In genomic region chr4:153260941-153261557, GRCm38 (mm10) we compare ENCODE assay signal across 22 mouse cellular contexts.
DNase-seq lines count a peak whose midpoint lies in the region; ATAC-seq and TF ChIP-seq lines count a peak whose summit lies in the region.
"Had no signal": no experiment of that assay in that cellular context is flagged by ENCODE, and none has a peak within 500 bp of the region (broad histone marks: within the 10 kb centered on the region; RNA-seq: fewer than 3 reads in every experiment).

No protein-coding gene starts in this region.

- H3K36me3 ChIP-seq in hindbrain, embryonic 13.5 days, result no peaks in the 10 kb centered on the region
- H3K36me3 ChIP-seq in hindbrain, embryonic 11.5 days (ENCODE audit: control insufficient read depth, insufficient read depth, low read length), result no peaks in the 10 kb centered on the region
- H3K36me3 ChIP-seq in neural tube, embryonic 13.5 days, result no peaks in the 10 kb centered on the region
- no peaks in the 10 kb centered on the region for H3K36me3 ChIP-seq in intestine, embryonic 15.5 days
- H3K36me3 ChIP-seq: kidney, embryonic 15.5 days; limb, embryonic 12.5 days had no signal

- no peaks in the 10 kb centered on the region for H3K9me3 ChIP-seq in hindbrain, embryonic 13.5 days
- no peaks in the 10 kb centered on the region for H3K9me3 ChIP-seq in hindbrain, embryonic 11.5 days (ENCODE audit: control insufficient read depth, low read length)
- H3K9me3 ChIP-seq in neural tube, embryonic 13.5 days, result no peaks in the 10 kb centered on the region
- no peaks in the 10 kb centered on the region for H3K9me3 ChIP-seq in intestine, embryonic 15.5 days
- H3K9me3 ChIP-seq: forebrain, embryonic 13.5 days; kidney, embryonic 15.5 days had no signal

- no peak for TF ChIP-seq CTCF in left cerebral cortex, adult 2 months (IDR thresholded peaks at IDR 0.05)

- H3K27ac ChIP-seq in hindbrain, embryonic 13.5 days, result 0 out of 2 replicates have a peak overlapping the region, but pooled peaks have one; percentile 23
- H3K27ac ChIP-seq in hindbrain, embryonic 11.5 days (ENCODE audit: low read depth, low read length), result no peak overlapping the region
- H3K27ac ChIP-seq in left cerebral cortex, adult 2 months, result no peak overlapping the region
- peak overlapping the region; percentile 38 for H3K27ac ChIP-seq in neural tube, embryonic 13.5 days (replicated peaks)
- H3K27ac ChIP-seq in intestine, embryonic 15.5 days, result no peak overlapping the region
- H3K27ac ChIP-seq: forebrain, embryonic 13.5 days; kidney, embryonic 15.5 days; limb, embryonic 12.5 days; macrophage had no signal

- H3K4me3 ChIP-seq in hindbrain, embryonic 13.5 days, result no peak overlapping the region
- H3K4me3 ChIP-seq in hindbrain, embryonic 11.5 days (ENCODE audit: low read depth, low read length), result no peak overlapping the region
- no peak overlapping the region for H3K4me3 ChIP-seq in left cerebral cortex, adult 2 months
- no peak overlapping the region for H3K4me3 ChIP-seq in neural tube, embryonic 13.5 days
- H3K4me3 ChIP-seq in intestine, embryonic 15.5 days (replicated peaks), result no peak overlapping the region
- H3K4me3 ChIP-seq: forebrain, embryonic 13.5 days; kidney, embryonic 15.5 days; limb, embryonic 12.5 days had no signal

- H3K4me1 ChIP-seq in hindbrain, embryonic 13.5 days (replicated peaks), result peaks cover 4% of the 10 kb centered on the region
- H3K4me1 ChIP-seq in hindbrain, embryonic 11.5 days (replicated peaks; ENCODE audit: control insufficient read depth, insufficient read depth, low read length), result no peaks in the 10 kb centered on the region
- H3K4me1 ChIP-seq in neural tube, embryonic 13.5 days (replicated peaks), result peaks cover 19% of the 10 kb centered on the region
- no peaks in the 10 kb centered on the region for H3K4me1 ChIP-seq in intestine, embryonic 15.5 days (replicated peaks)
- H3K4me1 ChIP-seq: forebrain, embryonic 13.5 days had no signal

- no peak overlapping the region for H3K4me2 ChIP-seq in hindbrain, embryonic 13.5 days
- H3K4me2 ChIP-seq in hindbrain, embryonic 11.5 days (replicated peaks; ENCODE audit: low read depth, low read length), result no peak overlapping the region
- no peak overlapping the region for H3K4me2 ChIP-seq in neural tube, embryonic 13.5 days
- no peak overlapping the region for H3K4me2 ChIP-seq in intestine, embryonic 15.5 days (replicated peaks)
- H3K4me2 ChIP-seq: forebrain, embryonic 13.5 days; heart, embryonic 11.5 days; kidney, embryonic 15.5 days; limb, embryonic 12.5 days; liver, embryonic 11.5 days had no signal

- no peak for DNase-seq in hindbrain, embryonic 11.5 days (ENCODE audit: low spot score)
- peak; percentile 9 to 35 for DNase-seq in left cerebral cortex, postnatal 10 days (ENCODE audit: extremely low spot score in 1 of 2, low spot score in 2 of 2)
- DNase-seq in left cerebral cortex, adult 2 months (ENCODE audit: extremely low spot score in 1 of 2, low spot score in 2 of 2), result no peak
- DNase-seq in Muller cell, postnatal 12 days (ENCODE audit: inconsistent ontology term), result peak; percentile 25
- DNase-seq: cerebellum, adult 2 months; gastrocnemius, postnatal 10 days; kidney, postnatal 4 days; layer of hippocampus, adult 9-11 months; liver, postnatal 0 days had no signal

- intact Hi-C loops in left cerebral cortex, postnatal 10 days (cut with DNase I), result no loop called here
- intact Hi-C loops in left cerebral cortex, adult 2 months (cut with DNase I), result loop anchor here (5.0 kb wide), 1 partner anchor 74 kb away; no protein-coding TSS in a partner anchor

- WGBS in hindbrain, embryonic 13.5 days, result 67% methylated on average over 14 of the region's 14 CpGs
- WGBS in hindbrain, embryonic 11.5 days, result 81% methylated on average over 14 of the region's 14 CpGs
- 35% methylated on average over 14 of the region's 14 CpGs for WGBS in neural tube, embryonic 13.5 days
- WGBS in intestine, embryonic 15.5 days, result 63% methylated on average over 14 of the region's 14 CpGs

- no peak for ATAC-seq in hindbrain, embryonic 13.5 days (ENCODE audit: low FRiP score)
- no peak for ATAC-seq in hindbrain, embryonic 11.5 days (ENCODE audit: low FRiP score)
- ATAC-seq in neural tube, embryonic 13.5 days (ENCODE audit: low read depth), result peak; percentile 59; the same call in 1 of the 2 replicates
- no peak for ATAC-seq in intestine, embryonic 15.5 days
- ATAC-seq: forebrain, embryonic 13.5 days; intestine, postnatal 0 days; liver, postnatal 0 days; lung, postnatal 0 days; midbrain, embryonic 16.5 days; Patski had no signal

- H3K27me3 ChIP-seq in hindbrain, embryonic 13.5 days, result no peaks in the 10 kb centered on the region
- no peaks in the 10 kb centered on the region for H3K27me3 ChIP-seq in hindbrain, embryonic 11.5 days (ENCODE audit: control insufficient read depth, insufficient read depth, low read length)
- no peaks in the 10 kb centered on the region for H3K27me3 ChIP-seq in neural tube, embryonic 13.5 days
- no peaks in the 10 kb centered on the region for H3K27me3 ChIP-seq in intestine, embryonic 15.5 days (replicated peaks)
- H3K27me3 ChIP-seq: forebrain, embryonic 13.5 days; limb, embryonic 12.5 days; Patski had no signal

- H3K9ac ChIP-seq in hindbrain, embryonic 13.5 days, result no peak overlapping the region
- H3K9ac ChIP-seq in hindbrain, embryonic 11.5 days (ENCODE audit: low read depth, low read length), result no peak overlapping the region
- H3K9ac ChIP-seq in neural tube, embryonic 13.5 days, result no peak overlapping the region
- no peak overlapping the region for H3K9ac ChIP-seq in intestine, embryonic 15.5 days
- H3K9ac ChIP-seq: forebrain, embryonic 13.5 days; kidney, embryonic 15.5 days; limb, embryonic 12.5 days; liver, postnatal 0 days had no signal

Comparison
In these comparisons a context has a peak if more than half of its experiments do, and no peak if none do; other contexts are left out.
1. H3K27ac ChIP-seq: peak in hindbrain, embryonic 13.5 days (single experiment) and neural tube, embryonic 13.5 days (single experiment); none in hindbrain, embryonic 11.5 days (single experiment), left cerebral cortex, adult 2 months (single experiment) and intestine, embryonic 15.5 days (single experiment).
2. DNase-seq: peak in left cerebral cortex, postnatal 10 days (2 of 2) and Muller cell, postnatal 12 days (single experiment); none in hindbrain, embryonic 11.5 days (single experiment) and left cerebral cortex, adult 2 months (0 of 2).